Mouse (Mus musculus) E14TG2a.4 (cell line): ENCODE data around the gene Wtap.
"Not testable (repeated sequence)": the region's sequence is repeated elsewhere in the genome, so short reads cannot be mapped to it uniquely, and the experiment has no call there.

ENCODE experiments used
- H3K27me3 ChIP-seq: 2 replicates; pipeline ENCODE4 v1.6.1; 2014; ENCODE audit warnings: low read length, control low read depth; ENCODE audit not compliant: insufficient read depth
- H3K36me3 ChIP-seq: 2 replicates; pipeline ENCODE4 v1.6.1; 2014; ENCODE audit warnings: low read length, control low read depth; ENCODE audit not compliant: insufficient read depth
- H3K4me1 ChIP-seq: replicated peaks from 2 replicates; pipeline ENCODE4 v1.6.1; 2014; ENCODE audit warnings: low read depth, low read length, control low read depth
- H3K4me3 ChIP-seq: replicated peaks from 2 replicates; pipeline ENCODE4 v1.5.1; 2014; ENCODE audit warnings: mild to moderate bottlenecking, low read length
- H3K9me3 ChIP-seq: 2 replicates; pipeline ENCODE4 v1.6.1; 2014; ENCODE audit warnings: low read length, control low read depth
- CTCF ChIP-seq: conservative IDR thresholded peaks from 2 replicates; pipeline ENCODE4 v1.5.1; 2014; ENCODE audit warnings: low read length
- NANOG ChIP-seq: IDR thresholded peaks from 2 replicates; pipeline ENCODE4 v1.6.1; 2014; ENCODE audit warnings: borderline replicate concordance, low read length, mixed read lengths
- POU5F1 ChIP-seq: IDR thresholded peaks from 2 replicates; pipeline ENCODE4 v1.6.1; 2014; ENCODE audit warnings: low read length, borderline replicate concordance

Gene Wtap

DNA sequence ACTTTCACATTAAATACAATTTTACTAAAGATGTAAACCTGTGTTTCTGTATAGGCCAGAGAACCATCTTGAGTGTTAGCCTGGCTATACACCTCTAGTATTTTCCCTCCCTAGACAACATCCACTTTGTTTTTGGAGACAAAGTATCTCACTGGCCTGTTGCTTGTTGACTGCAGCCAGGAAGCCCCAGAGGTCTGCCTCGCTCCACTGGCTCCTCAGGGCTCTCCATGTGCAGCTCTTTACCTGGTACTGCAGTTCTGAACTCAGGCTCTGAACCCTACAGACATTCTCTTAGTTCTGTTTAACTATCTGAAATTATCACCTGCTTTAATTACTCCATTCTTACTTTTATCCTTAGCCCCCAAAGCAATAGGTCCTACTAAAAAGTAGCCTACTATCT, 15.4 kb downstream of the Wtap start:
- H3K4me3 ChIP-seq: no peak overlapping the region
- peaks cover 41% of the 10 kb centered on the region for H3K4me1 ChIP-seq
- no peaks in the 10 kb centered on the region for H3K9me3 ChIP-seq
- H3K27me3 ChIP-seq: no peaks in the 10 kb centered on the region
- peaks cover 87% of the 10 kb centered on the region for H3K36me3 ChIP-seq
- TF ChIP-seq NANOG (no peak), POU5F1 (no peak), CTCF (no peak)

DNA sequence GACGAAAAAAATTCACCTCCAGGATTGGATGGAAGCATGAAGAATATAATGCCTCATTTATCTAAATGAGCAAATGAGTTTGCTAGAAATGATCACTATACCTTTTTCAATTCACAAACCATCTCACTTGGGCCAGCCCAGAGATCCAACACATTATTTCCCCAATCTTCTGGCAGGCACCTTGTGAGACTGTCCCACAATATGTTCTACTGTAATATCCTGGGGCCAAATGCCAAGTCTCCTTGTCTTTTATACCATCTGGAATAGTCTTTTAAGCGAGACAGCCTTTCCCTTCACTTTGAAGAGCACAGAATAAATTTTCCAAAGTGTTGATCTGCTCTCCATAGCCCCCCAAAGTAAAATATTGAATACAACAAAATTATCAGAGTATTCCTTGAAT, 20.1 kb downstream of the Wtap start:
- no peak for TF ChIP-seq POU5F1
- no peak for TF ChIP-seq NANOG
- no peak for TF ChIP-seq CTCF
- H3K27me3 ChIP-seq: no peaks in the 10 kb centered on the region
- H3K4me1 ChIP-seq: peaks cover 19% of the 10 kb centered on the region
- peaks cover 87% of the 10 kb centered on the region for H3K36me3 ChIP-seq
- H3K9me3 ChIP-seq: no peaks in the 10 kb centered on the region
- H3K4me3 ChIP-seq: no peak overlapping the region

- peaks cover 72% of the 10 kb centered on the region for H3K36me3 ChIP-seq
- H3K4me3 ChIP-seq: no peak overlapping the region
- no peaks in the 10 kb centered on the region for H3K9me3 ChIP-seq
- peaks cover 7% of the 10 kb centered on the region for H3K4me1 ChIP-seq
- H3K27me3 ChIP-seq: no peaks in the 10 kb centered on the region
- no peak for TF ChIP-seq NANOG
- no peak for TF ChIP-seq POU5F1
- no peak for TF ChIP-seq CTCF
These were observed 26.8 kb downstream of the Wtap start for GRCm38 (mm10) chr17:12967173-12967572.

GRCm38 (mm10) chr17:12963476-12963875, 30.5 kb downstream of the Wtap start:
- H3K9me3 ChIP-seq: no peaks in the 10 kb centered on the region
- H3K27me3 ChIP-seq: no peaks in the 10 kb centered on the region
- no peak overlapping the region for H3K4me3 ChIP-seq
- H3K36me3 ChIP-seq: peaks cover 43% of the 10 kb centered on the region
- peaks cover 26% of the 10 kb centered on the region for H3K4me1 ChIP-seq
- TF ChIP-seq POU5F1: no peak
- no peak for TF ChIP-seq CTCF
- TF ChIP-seq NANOG: no peak

DNA sequence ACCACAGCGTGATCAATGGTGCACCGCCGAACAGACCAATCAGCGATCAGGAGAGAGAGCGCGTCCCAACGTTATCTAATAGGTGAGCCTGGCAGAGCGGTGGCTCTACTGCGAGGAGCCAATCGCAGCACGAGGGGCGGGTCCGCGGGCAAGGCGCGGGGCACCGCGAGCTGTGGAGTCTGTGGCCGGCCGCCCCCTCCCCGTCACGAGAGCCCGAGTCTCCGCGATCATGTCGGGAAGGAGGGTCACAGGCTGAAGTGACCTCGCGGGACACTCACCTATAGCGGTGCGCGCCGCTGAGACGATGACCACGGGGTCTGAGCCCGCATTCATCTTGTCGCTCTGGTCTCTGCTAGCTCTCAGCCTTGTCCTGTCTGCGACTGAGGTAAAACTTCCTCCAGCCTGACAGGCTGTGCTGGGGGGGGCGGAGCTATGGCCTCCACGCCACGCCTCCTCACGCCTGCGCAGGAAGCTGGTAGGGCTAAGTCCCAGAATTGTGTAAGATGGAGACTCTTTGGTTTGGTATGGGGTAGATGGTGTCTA, 33.6 kb downstream of the Wtap start, which contains the start of gene Acat2:
Gene Acat2, minus strand, starts transcription at position 417 of the 543 bp plus-strand sequence.
- TF ChIP-seq CTCF (no peak), POU5F1 (no peak), NANOG (no peak)
- Histone ChIP-seq H3K9me3 (no peaks in the 10 kb centered on the region), H3K4me1 (peaks cover 24% of the 10 kb centered on the region), H3K36me3 (peaks cover 36% of the 10 kb centered on the region), H3K4me3 (peak within 1 kb of the TSS; percentile 92), H3K27me3 (no peaks in the 10 kb centered on the region)

GRCm38 (mm10) chr17:12959377-12959776, 34.6 kb downstream of the Wtap start:
- H3K4me3 ChIP-seq, H3K9me3 ChIP-seq, H3K27me3 ChIP-seq: not testable (repeated sequence)
- Histone ChIP-seq H3K36me3 (peaks cover 35% of the 10 kb centered on the region), H3K4me1 (peaks cover 24% of the 10 kb centered on the region)

GRCm38 (mm10) chr17:12956664-12957063, 37.3 kb downstream of the Wtap start:
- peaks cover 20% of the 10 kb centered on the region for H3K4me1 ChIP-seq
- H3K36me3 ChIP-seq: peaks cover 48% of the 10 kb centered on the region
- H3K4me3 ChIP-seq: no peak overlapping the region
- no peak for TF ChIP-seq POU5F1
- TF ChIP-seq NANOG: no peak
- TF ChIP-seq CTCF: no peak
- H3K27me3 ChIP-seq: no peaks in the 10 kb centered on the region
- H3K9me3 ChIP-seq: no peaks in the 10 kb centered on the region

DNA sequence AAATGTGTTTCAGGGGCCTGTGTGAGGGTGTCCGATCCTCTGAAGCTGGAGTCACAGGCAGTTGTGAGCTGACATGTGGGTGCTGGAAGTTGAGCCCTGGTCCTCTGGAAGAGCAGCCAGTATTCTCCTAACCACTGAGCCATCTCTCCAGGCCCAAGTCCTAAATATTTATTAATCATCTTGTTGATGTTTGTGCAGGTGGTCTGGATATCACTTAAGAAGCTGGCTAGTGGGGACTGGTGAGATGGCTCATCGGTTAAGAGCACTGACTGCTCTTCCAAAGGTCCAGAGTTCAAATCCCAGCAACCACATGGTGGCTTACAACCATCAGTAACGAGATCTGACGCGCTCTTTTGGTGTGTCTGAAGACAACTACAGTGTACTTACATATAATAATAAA, 44.3 kb downstream of the Wtap start:
- H3K36me3 ChIP-seq: peaks cover 80% of the 10 kb centered on the region

More for the DNA sequence above, 44.3 kb downstream of the Wtap start:
- TF ChIP-seq POU5F1: no peak
- no peak for TF ChIP-seq NANOG
- TF ChIP-seq CTCF: no peak
- Histone ChIP-seq H3K27me3 (no peaks in the 10 kb centered on the region), H3K4me1 (no peaks in the 10 kb centered on the region), H3K4me3 (no peak overlapping the region), H3K9me3 (no peaks in the 10 kb centered on the region)
